Mouse (Mus musculus) mesoderm, embryonic 11.5 days (tissue): Measurements from ENCODE around the gene Catsper1.
"Not testable (repeated sequence)": the region's sequence is repeated elsewhere in the genome, so short reads cannot be mapped to it uniquely, and the experiment has no call there.

Source experiments
- DNase-seq: peaks from one replicate; pipeline ENCODE4 v3.0.0-alpha.2; 2012; ENCODE audit warnings: low read depth, low spot score

Catsper1 gene

DNA sequence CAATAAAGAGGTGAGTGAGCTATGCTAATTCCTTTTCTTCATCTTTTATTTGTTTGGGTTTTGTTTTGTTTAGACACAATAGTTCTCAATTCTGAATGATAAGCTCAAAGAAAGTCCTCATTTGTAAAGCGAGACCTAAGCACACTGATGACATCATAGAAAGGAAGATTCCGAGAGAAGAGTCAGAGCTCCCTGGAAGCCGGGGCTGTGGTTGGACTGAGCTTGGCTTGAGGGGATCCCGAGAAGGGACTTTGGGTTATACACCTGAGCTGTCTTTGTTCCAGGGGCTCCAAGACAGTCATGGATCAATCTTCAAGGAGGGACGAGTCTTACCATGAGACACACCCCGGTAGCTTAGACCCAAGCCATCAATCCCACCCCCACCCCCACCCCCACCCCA, at the start of gene Catsper1:
Catsper1 (plus strand) TSS at position 301 of the 400 bp plus-strand sequence.
- no peak for DNase-seq

GRCm38 (mm10) chr19:5294972-5295735, 40.4 kb upstream of the Catsper1 start, which contains the start of gene Sf3b2:
Gene Sf3b2 (minus strand): TSS chr19:5295455.
- peak; percentile 100 for DNase-seq

GRCm38 (mm10) chr19:5295736-5296075, 39.8 kb upstream of the Catsper1 start:
- DNase-seq: no peak

DNA sequence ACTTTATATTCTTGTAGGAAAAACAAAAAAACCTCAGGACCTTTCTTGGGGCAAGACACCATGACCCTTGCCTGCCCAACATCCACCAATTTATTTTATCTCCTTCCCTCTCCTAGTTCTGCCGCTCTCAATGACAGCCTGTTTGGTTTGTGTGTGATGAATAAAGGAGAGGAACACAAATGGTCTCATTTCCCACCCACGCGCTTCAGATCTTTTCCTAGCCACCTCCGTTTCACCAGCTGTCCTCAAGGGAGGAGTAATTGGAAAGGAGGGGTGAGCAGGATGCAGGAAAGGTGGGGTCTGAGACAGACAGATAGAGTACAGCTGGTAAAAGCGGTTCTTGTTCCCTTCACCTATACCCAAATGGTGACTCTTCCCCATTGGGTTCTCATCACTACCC, 38.9 kb upstream of the Catsper1 start:
- no peak for DNase-seq

- peak; percentile 44 for DNase-seq
These were observed 37.4 kb upstream of the Catsper1 start, which contains the start of gene Gal3st3 for GRCm38 (mm10) chr19:5297903-5298800. Gene Gal3st3 (plus strand): TSS chr19:5298331.

DNA sequence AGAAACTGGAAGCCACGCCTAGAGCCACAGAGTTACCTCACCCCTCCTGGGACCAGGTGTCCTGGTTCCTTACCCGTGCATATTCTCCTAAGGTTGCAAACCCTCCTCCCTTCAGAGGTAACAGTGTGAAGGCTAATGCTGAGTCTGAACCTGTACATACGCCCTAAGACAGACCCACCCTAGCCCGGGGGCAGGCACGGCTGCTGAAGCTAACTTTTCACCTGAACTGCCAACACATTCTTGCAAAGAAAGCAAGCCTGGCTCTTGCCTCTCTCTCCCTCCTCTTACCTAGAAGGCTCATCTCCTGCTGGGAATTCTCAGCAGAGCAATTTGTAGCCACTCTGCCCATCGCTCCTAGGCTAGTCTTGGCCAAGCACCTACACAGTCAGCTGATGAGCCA, 35.0 kb upstream of the Catsper1 start:
- DNase-seq: no peak

DNA sequence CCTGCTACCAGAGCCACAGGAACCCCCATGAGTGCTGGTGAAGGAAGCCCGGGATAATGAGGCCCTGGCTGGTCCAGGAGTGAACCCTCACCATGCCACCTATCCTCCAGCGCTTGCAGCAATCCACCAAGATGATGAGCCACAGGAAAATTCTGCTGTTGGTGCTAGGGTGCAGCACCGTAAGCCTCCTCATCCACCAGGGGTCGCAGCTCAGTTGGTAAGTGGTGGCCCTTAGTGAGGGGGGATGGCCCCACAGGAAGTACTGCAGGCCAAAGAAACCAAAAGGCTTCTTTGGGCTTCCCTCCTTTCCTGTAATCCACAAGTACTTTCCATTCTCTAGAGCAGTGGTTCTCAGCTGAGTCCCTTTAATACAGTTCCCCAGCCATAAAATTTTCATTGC, 33.1 kb upstream of the Catsper1 start:
- DNase-seq: peak; percentile 47

DNA sequence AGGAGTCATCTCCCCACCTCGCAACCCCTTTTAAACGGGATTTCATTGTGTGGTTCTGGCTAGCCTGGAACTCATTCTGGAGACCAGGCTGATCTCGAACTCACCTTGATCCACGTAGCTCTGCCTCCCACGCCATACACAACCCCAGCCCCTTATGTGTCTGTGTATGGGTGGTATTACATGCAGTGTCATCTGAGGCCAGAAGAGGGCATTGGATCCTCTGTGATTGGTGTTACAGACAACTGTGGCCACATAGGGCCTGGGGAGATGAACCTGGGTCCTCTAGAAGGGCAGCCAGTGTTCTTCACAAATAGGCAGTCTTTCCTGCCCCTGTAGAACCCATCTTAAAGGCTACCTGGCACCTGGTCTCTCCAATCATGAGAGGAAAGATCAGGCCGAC, 29.3 kb upstream of the Catsper1 start:
- no peak for DNase-seq

GRCm38 (mm10) chr19:5306968-5307734, 28.4 kb upstream of the Catsper1 start:
- DNase-seq: peak; percentile 34

GRCm38 (mm10) chr19:5309025-5309424, 26.5 kb upstream of the Catsper1 start:
- peak; percentile 60 for DNase-seq

GRCm38 (mm10) chr19:5313189-5313588, 22.4 kb upstream of the Catsper1 start:
- DNase-seq: no peak

- DNase-seq: no peak
These were observed 11.7 kb upstream of the Catsper1 start for GRCm38 (mm10) chr19:5323801-5324200.

- no peak for DNase-seq
These were observed 7.6 kb upstream of the Catsper1 start for GRCm38 (mm10) chr19:5327970-5328369.

DNA sequence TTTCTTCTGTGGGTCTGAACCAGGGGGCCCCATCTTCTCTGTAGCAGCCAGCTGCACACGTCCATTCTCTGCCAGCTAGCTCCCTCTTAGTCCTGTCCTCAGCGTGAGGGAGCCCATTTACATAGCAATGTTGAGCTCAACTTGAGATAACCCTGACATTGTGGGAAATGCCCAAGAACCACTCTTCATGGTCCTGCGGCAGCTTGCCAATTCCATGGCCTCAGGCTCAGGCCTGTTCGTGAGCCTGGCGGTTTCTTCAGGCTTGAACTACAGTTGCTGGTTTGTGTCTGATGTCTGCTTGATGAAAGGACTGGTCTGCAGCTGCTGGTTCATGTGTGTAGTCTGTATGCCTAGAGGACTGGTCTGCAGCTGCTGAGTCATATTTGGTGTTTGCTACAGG, 800 bp upstream of the Catsper1 start:
- DNase-seq: no peak

- peak; percentile 77 for DNase-seq
These were observed 2.4 kb downstream of the Catsper1 start for GRCm38 (mm10) chr19:5337975-5338374.

DNA sequence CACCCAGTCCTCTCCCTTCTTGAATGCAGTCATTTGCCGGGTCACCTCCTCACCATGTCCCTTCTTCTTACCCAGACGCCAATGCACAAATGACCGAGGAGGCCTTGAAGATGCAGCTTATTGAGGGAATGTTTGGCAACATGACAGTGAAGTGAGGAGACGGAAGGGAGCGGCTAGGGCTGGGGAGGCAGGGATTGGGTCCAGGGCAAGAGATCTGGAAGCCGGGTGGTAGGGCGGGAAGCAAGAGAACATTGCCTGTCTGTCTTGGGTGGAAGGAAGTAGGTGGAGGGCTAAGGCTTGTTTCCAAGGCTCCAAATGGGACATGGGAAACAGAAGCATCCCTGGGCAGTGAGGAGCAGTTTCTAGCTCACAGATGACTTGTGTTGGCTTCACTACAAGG, 5.8 kb downstream of the Catsper1 start:
- DNase-seq: no peak

- no peak for DNase-seq
These were observed 10.0 kb downstream of the Catsper1 start for GRCm38 (mm10) chr19:5345297-5346131.

- DNase-seq: no peak
These were observed 12.5 kb downstream of the Catsper1 start for GRCm38 (mm10) chr19:5348064-5348463.

DNA sequence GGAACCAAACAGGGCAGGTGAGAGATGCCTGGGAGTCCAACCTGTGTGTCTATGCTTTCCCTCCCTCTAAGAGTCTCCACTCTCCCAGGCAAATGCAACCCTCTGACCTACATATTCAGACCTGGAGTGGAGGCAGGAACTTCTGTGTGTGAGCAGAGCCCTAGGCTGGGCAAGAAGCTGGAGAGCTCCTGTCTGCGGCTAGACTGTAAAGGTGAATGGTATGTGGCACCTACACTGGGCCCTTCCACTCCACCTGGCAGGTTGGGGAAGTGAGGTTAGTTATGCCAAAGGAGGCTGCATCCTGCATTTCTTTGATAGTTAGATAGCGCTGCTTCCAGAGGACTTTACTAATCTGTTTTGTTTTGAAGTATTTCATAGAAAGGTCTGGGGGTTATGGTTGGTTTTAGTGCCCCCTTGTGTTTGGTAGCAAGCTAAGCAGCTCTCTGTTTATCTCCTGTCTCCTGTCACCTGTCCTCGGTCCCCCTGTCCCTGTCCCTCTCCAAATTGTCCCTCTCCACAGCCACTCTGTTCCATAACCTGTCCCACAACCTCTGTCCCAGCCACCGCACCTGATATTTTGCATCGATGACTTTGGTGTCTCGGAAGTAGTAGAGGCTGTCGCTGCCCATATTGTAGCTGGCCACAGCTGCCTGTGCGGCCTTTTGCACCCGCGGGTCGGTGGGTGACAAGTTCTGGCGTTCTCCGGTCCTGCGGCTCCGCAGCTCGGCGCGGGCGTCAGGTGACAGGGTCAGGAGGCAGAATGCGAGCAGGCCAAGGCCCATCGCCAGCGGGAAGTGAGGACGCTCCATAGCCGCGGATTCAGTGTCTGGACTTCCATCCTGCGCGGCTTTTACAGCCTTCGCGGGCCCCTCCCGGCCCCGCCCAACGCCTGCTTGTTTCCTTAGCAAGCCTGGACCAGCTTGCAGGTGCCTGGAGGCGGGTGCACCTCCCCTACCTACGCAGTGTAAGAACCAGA, 13.3 kb downstream of the Catsper1 start:
- no peak for DNase-seq

- DNase-seq: not testable (repeated sequence)
These were observed 13.9 kb downstream of the Catsper1 start, which contains the start of gene Cst6 for GRCm38 (mm10) chr19:5349502-5349873. Gene Cst6 (minus strand): TSS chr19:5349574.
